Mouse (Mus musculus): Measurements from ENCODE around the gene Speer4a. TPM values are rescaled to one million over a fixed set of nuclear protein-coding genes. Genes with fewer than 3 reads are reported as not detected.

Gene Speer4a
- polyA plus RNA-seq (2015; fragmentation: Nextera tagmentation; extraction: Ambion mirVana): 0.26 and 0.34 TPM in 2 replicates

DNA sequence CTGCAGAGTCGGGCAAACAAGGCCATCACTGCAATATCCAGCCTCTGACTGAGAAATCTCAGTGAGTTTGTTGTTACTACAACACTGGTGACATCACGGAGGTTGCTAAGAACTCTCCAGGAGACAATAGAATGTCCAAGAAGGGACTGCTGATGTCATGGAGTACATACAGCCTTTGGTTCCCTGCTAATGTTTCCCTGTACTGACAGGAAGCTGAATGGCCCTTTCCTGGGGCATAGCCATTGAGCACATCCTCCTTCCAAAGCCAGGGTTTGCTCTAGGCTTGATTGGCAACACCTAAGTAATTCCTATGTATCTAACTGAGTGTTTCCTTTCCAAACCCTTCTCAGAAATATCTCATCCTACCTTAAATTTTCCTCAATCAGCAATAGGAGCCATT lies at the start of gene Speer4a:
TSS of gene Speer4a (minus strand) at position 101 of the 400 bp plus-strand sequence.

GRCm38 (mm10) chr5:26058481-26058880 lies 19.1 kb upstream of the Speer4a start, which contains the start of gene Gm7347:
Gene Gm7347 (minus strand): TSS chr5:26058581.

DNA sequence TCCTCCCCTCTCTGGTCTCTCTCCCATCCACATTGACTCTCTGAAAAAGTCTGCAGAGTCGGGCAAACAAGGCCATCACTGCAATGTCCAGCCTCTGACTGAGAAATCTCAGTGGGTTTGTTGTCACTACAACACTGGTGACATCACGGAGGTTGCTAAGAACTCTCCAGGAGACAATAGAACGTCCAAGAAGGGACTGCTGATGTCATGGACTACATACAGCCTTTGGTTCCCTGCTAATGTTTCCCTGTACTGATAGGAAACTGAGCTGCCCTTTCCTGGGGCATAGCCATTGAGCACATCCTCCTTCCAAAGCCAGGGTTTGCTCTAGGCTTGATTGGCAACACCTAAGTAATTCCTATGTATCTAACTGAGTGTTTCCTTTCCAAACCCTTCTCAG lies 16.5 kb downstream of the Speer4a start, which contains the start of gene Gm5862:
TSS of gene Gm5862 (minus strand) at position 101 of the 400 bp plus-strand sequence.

GRCm38 (mm10) chr5:26004698-26005097 lies 34.7 kb downstream of the Speer4a start, which contains the start of gene Gm1979:
Gene Gm1979 (minus strand): TSS chr5:26004798.

DNA sequence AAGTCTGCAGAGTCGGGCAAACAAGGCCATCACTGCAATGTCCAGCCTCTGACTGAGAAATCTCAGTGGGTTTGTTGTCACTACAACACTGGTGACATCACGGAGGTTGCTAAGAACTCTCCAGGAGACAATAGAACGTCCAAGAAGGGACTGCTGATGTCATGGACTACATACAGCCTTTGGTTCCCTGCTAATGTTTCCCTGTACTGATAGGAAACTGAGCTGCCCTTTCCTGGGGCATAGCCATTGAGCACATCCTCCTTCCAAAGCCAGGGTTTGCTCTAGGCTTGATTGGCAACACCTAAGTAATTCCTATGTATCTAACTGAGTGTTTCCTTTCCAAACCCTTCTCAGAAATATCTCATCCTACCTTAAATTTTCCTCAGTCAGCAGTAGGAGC lies 50.8 kb downstream of the Speer4a start, which contains the start of gene Gm21698:
TSS of gene Gm21698 (minus strand) at position 101 of the 400 bp plus-strand sequence.

Other genes starting within 250 kb of the Speer4a start
- 0.17 TPM in 2 replicates for gene Gm21663, start 97.2 kb downstream of the Speer4a start, polyA plus RNA-seq (2015; fragmentation: Nextera tagmentation; extraction: Ambion mirVana)
- 0.45 and 0.47 TPM in 2 replicates for gene Gm21671, start 85.1 kb downstream of the Speer4a start, polyA plus RNA-seq (2015; fragmentation: Nextera tagmentation; extraction: Ambion mirVana)
- gene Gm21680, start 66.9 kb downstream of the Speer4a start, polyA plus RNA-seq (2015; fragmentation: Nextera tagmentation; extraction: Ambion mirVana): 0.26 and 0.36 TPM in 2 replicates
- gene Gm21698, start 50.9 kb downstream of the Speer4a start, polyA plus RNA-seq (2015; fragmentation: Nextera tagmentation; extraction: Ambion mirVana): 0.52 and 0.59 TPM in 2 replicates
- gene Gm1979, start 34.8 kb downstream of the Speer4a start, polyA plus RNA-seq (2015; fragmentation: Nextera tagmentation; extraction: Ambion mirVana): 0.48 and 0.70 TPM in 2 replicates
- gene Gm5862, start 16.6 kb downstream of the Speer4a start, polyA plus RNA-seq (2015; fragmentation: Nextera tagmentation; extraction: Ambion mirVana): 0.12 and 0.19 TPM in 2 replicates
- 0.37 and 0.55 TPM in 2 replicates for gene Gm7347, start 19.0 kb upstream of the Speer4a start, polyA plus RNA-seq (2015; fragmentation: Nextera tagmentation; extraction: Ambion mirVana)
- 0.25 TPM in 2 replicates for gene Gm10471, start 49.7 kb upstream of the Speer4a start, polyA plus RNA-seq (2015; fragmentation: Nextera tagmentation; extraction: Ambion mirVana)
- 0.15 TPM in 1 of 2 replicates, not detected in the other for gene 5031410I06Rik, start 65.8 kb upstream of the Speer4a start, polyA plus RNA-seq (2015; fragmentation: Nextera tagmentation; extraction: Ambion mirVana)
- gene Gm10220, start 81.9 kb upstream of the Speer4a start, polyA plus RNA-seq (2015; fragmentation: Nextera tagmentation; extraction: Ambion mirVana): not detected in 2 replicates
- gene Gm7361, start 218.1 kb upstream of the Speer4a start, polyA plus RNA-seq (2015; fragmentation: Nextera tagmentation; extraction: Ambion mirVana): 0.49 and 0.79 TPM in 2 replicates

Data from neural tube, postnatal 0 days (tissue).